Mouse (Mus musculus) liver, adult 10 weeks (tissue): Measurements from ENCODE around the gene Mgat5. TPM values are rescaled to one million over a fixed set of nuclear protein-coding genes. Genes with fewer than 3 reads are reported as not detected.

Source experiments
- polyA plus RNA-seq: library from polyadenylated mRNA; stranded (reverse); fragments of 350-450 nt; fragmentation: Illumina TruSeq; extraction: RNeasy Lipid Tissue Mini Kit (QIAGEN cat#74804); gene quantifications from one replicate; pipeline ENCODE4 v1.2.3, GENCODE M21; 2014; ENCODE audit warnings: low read depth, low replicate concordance

Gene Mgat5
- 2.5 TPM for polyA plus RNA-seq

GRCm38 (mm10) chr1:127204817-127205485, at the start of gene Mgat5:
Gene Mgat5 (plus strand): TSS chr1:127205015.

